Mouse (Mus musculus): ENCODE measurements at regions not wholly inside any gene's neighbourhood (a gene's known extent, or its start where the extent isn't known, plus 50 kb on each side); places are given as distances from the start of the nearest gene placed in this dataset.
A peak's percentile ranks its signal among the peaks of the same experiment; 100 is the strongest.

DNA sequence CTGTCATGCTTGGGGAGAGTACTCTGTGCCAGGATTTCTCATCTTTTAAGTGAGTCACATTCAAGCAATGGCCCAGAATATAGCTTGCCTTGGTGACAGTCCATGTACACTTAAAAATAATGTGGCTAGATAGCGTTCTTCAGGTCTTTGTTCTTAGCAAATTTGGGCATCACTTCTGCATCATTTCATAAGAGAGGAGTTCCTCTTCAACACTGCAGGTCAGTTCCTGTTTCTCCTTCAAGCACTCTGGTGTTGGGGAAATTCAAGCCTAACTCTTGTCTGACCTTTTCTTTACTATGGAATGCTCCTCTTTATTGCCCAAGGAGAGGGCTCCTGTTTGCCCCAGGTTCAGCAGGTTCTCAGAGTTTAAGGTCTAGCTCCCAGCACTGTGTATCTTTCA is 175.7 kb downstream of the Pik3r1 start:
- H3K27ac ChIP-seq = no peak overlapping the region
- 0 out of 2 replicates have a peak, but pooled peaks cover 2% of the 10 kb centered on the region for H3K4me1 ChIP-seq
- H3K9me3 ChIP-seq = no peaks in the 10 kb centered on the region
- H3K36me3 ChIP-seq = no peaks in the 10 kb centered on the region
- H3K4me3 ChIP-seq = no peak overlapping the region
- H3K27me3 ChIP-seq (ENCODE audit: insufficient read depth, poor library complexity, severe bottlenecking) = no peaks in the 10 kb centered on the region
- 77% methylated on average over 1 of the region's 1 CpGs for WGBS
- no peak for DNase-seq (ENCODE audit: low spot score)

DNA sequence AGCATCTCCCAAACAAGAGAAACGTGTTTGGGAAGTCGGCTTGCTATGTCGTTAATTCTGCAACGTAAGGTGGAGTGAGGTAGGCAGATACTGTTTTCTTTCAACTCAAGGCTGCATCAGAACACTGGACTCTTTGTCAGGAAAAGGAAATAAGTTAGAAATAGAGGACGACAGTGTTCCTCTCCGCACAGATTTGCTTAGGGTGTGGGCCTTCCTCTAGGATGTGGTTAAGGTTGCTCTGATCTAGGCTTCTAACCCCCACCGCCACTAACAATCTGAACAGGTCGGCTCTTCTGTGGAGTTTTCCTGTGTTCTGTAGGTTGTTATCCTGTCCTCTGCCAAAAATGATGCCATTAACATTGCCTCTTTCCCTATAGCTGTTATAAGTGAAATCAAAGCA is 179.1 kb downstream of the Pik3r1 start:
- Histone ChIP-seq H3K9me3 (no peaks in the 10 kb centered on the region), H3K4me3 (no peak overlapping the region), H3K4me1 (no peaks in the 10 kb centered on the region), H3K36me3 (no peaks in the 10 kb centered on the region), H3K27me3 (ENCODE audit: insufficient read depth, poor library complexity, severe bottlenecking) (no peaks in the 10 kb centered on the region), H3K27ac (no peak overlapping the region)
- 82% methylated on average over 8 of the region's 8 CpGs for WGBS
- no peak for DNase-seq (ENCODE audit: low spot score)

DNA sequence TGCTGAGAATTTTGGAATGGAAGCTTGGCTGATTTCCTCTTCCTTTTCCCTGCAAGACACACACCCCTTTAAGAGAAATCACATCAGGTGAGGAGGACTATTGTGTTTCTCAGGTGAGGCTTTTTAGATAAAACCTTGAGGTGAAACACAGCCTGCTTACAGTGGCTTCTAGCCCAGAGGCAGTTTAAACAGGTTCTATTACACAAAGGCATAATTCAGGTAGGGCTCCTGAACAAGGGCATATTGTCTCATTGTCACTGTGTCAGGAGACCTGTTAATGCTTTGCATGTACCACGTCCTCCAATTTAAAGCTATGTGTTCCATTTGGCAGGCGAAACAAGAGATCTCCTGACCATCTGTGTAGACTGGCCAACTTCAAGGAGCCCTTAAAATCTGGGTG is 181.2 kb downstream of the Pik3r1 start:
- no peaks in the 10 kb centered on the region for H3K4me1 ChIP-seq
- 73% methylated on average over 2 of the region's 2 CpGs for WGBS
- H3K9me3 ChIP-seq = no peaks in the 10 kb centered on the region
- no peak overlapping the region for H3K27ac ChIP-seq
- no peak for DNase-seq (ENCODE audit: low spot score)
- no peaks in the 10 kb centered on the region for H3K36me3 ChIP-seq
- no peaks in the 10 kb centered on the region for H3K27me3 ChIP-seq (ENCODE audit: insufficient read depth, poor library complexity, severe bottlenecking)
- H3K4me3 ChIP-seq = no peak overlapping the region

DNA sequence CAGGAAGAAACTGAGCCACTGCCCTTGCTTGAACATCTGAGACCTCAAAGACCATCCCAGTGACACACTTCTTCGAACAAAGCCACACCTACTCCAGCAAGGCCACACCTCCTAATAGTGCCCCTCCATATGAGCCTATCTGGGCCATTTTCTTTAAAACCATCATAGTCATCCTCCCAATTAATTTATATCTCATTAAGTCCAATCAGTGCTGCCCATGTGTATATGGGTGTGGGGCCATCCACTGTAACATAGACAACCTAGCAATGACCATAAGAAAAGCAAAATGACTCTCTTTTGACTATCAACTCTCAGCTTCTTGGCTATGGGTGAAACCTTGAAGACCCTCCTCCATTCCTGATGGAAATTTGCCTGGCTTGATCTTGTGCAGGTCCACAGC is 191.5 kb downstream of the Pik3r1 start:
- Histone ChIP-seq H3K4me1 (peaks cover 13% of the 10 kb centered on the region; the same call in 1 of the 2 replicates), H3K9me3 (no peaks in the 10 kb centered on the region), H3K27ac (no peak overlapping the region), H3K36me3 (no peaks in the 10 kb centered on the region), H3K4me3 (no peak overlapping the region), H3K27me3 (ENCODE audit: insufficient read depth, poor library complexity, severe bottlenecking) (no peaks in the 10 kb centered on the region)
- no peak for DNase-seq (ENCODE audit: low spot score)
- 83% methylated on average over 1 of the region's 1 CpGs for WGBS

DNA sequence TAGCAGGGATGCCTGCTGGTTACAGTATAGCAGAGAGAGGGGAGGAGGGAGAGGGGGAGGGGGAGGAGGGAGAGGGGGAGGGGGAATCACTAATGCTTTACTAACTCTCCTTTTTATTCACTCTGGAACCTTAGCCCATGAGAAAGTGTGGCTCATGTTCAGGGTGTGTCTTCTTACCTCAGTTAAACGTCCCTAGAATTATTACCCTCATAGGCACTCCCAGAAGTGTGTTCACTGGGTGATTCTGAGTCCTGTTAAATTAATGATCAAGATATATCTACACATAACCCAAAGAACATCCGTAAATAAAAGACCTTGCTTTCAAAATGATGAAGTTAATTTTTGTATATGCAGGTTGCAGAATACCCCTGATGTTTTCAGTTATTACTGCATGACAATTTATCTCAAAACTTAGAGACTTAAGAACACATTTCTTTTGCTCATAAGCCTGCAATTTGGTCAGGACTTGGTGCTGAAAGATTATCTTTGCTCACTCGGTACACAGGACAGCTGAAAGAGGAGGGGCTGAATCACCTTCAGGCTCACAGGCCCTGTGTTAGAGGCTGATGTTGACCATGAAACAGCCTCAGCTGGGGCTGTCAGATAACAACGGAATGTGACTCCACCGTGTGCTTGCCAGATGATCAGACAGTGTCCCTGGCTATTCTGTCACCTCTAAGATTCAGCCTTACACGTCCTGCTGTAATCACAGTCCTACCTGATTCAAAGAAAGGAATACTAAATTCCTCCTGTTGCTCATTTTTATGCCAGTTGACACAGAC is 195.0 kb downstream of the Pik3r1 start:
- WGBS = 33% methylated on average over 6 of the region's 6 CpGs
- peak overlapping the region; percentile 56; the same call in 1 of the 2 replicates for H3K27ac ChIP-seq
- DNase-seq (ENCODE audit: low spot score) = peak; percentile 93
- peaks cover 16% of the 10 kb centered on the region; the same call in 1 of the 2 replicates for H3K4me1 ChIP-seq
- H3K9me3 ChIP-seq = no peaks in the 10 kb centered on the region
- H3K27me3 ChIP-seq (ENCODE audit: insufficient read depth, poor library complexity, severe bottlenecking) = no peaks in the 10 kb centered on the region
- no peaks in the 10 kb centered on the region for H3K36me3 ChIP-seq
- H3K4me3 ChIP-seq = no peak overlapping the region

DNA sequence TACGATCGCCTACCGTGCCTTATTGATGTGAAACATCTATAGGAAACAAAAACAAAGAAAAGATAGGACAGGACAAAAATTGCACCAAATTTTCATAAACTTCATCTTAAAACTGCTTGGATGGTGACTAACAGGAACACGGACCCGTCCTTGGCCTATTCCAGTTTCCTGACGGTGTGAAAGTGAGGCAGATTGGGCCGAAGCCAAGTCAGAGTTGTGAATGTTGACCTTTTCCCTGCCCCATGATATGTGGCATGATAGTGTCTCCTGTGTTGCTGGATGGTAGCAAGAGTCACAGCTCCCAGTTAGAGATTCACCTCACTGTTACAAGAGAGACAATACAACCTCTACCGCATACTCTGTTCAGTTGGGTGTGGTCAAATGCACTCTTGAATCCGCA is 195.8 kb downstream of the Pik3r1 start:
- peaks cover 16% of the 10 kb centered on the region; the same call in 1 of the 2 replicates for H3K4me1 ChIP-seq
- no peak overlapping the region for H3K4me3 ChIP-seq
- WGBS = 84% methylated on average over 9 of the region's 9 CpGs
- H3K36me3 ChIP-seq = no peaks in the 10 kb centered on the region
- no peak for DNase-seq (ENCODE audit: low spot score)
- no peaks in the 10 kb centered on the region for H3K27me3 ChIP-seq (ENCODE audit: insufficient read depth, poor library complexity, severe bottlenecking)
- no peaks in the 10 kb centered on the region for H3K9me3 ChIP-seq
- 0 out of 2 replicates have a peak overlapping the region, but pooled peaks have one; percentile 19 for H3K27ac ChIP-seq

DNA sequence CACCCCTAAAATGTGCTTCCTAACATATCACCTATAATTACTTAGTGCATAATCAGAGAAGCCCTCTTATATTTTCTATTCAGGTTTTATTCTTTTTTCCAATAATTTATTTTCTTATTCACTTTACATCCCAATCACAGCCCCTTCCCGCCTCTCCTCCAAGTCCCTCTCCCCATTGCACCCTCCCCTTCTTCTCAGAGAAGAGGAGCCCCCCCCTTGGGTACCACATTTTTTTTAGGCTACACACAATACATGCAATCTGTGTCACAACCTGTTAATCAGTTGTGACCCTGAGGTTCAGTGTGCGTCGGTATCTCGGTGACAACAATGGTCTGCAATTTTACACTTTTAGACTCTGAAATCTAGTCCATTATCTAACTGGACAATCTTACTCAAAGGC is 198.0 kb downstream of the Pik3r1 start:
- peaks cover 16% of the 10 kb centered on the region; the same call in 1 of the 2 replicates for H3K4me1 ChIP-seq
- no peaks in the 10 kb centered on the region for H3K36me3 ChIP-seq
- no peaks in the 10 kb centered on the region for H3K9me3 ChIP-seq
- no peak for DNase-seq (ENCODE audit: low spot score)
- H3K27ac ChIP-seq = no peak overlapping the region
- 67% methylated on average over 4 of the region's 4 CpGs for WGBS
- H3K4me3 ChIP-seq = no peak overlapping the region
- H3K27me3 ChIP-seq (ENCODE audit: insufficient read depth, poor library complexity, severe bottlenecking) = no peaks in the 10 kb centered on the region

DNA sequence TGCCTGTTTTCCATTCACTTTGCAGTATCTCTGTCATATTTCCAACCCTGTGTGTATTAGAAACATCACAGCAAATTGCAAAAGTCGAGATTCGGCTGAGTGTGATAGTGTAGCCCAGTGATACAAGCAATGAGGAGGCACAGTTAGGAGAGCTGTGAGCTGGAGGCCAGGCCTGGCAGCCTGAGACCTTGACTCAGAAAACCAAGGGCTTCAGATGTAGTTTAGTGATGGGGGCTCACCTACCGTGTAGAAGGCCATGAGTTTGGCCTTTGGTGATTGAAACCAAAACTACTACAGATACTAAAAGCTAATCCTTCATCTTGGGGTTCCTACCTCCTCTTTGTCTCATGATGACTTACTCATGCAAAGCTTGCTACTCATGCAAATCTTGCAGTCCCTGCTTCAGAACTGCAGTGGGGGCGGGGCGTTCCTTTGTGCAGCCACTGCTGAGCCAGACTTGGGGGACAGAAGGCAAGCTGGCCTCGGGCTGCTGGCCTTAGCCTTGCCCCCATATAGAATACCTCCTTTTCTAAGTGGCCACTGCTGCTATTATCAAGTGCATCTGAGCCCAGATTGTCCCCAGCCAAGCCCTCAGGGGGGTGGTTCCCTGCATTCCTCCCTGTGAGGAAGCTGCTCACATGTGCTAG is 198.9 kb downstream of the Pik3r1 start:
- H3K4me3 ChIP-seq = no peak overlapping the region
- no peak overlapping the region for H3K27ac ChIP-seq
- no peaks in the 10 kb centered on the region for H3K27me3 ChIP-seq (ENCODE audit: insufficient read depth, poor library complexity, severe bottlenecking)
- no peaks in the 10 kb centered on the region for H3K9me3 ChIP-seq
- no peak for DNase-seq (ENCODE audit: low spot score)
- 74% methylated on average over 6 of the region's 6 CpGs for WGBS
- H3K36me3 ChIP-seq = no peaks in the 10 kb centered on the region
- H3K4me1 ChIP-seq = peaks cover 16% of the 10 kb centered on the region; the same call in 1 of the 2 replicates

DNA sequence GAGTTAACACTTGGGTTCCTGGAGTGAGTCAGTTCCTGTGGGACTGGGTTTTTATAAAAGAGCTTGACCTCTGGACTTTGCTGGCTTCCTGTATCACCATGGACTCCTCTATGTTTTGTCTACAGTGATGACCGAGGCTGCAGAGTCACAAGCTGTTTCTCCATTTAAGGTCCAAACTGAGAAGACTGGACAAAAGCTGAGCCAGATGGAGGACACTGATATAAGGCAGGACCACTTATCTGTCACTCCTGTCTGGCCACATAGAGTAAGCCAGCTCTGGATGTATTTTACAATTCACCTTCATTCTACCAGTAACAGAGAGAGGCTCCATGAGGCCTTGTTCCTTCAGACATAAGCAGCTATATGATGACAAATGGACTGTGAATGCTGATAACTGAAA is 202.7 kb downstream of the Pik3r1 start:
- no peak for DNase-seq (ENCODE audit: low spot score)
- no peaks in the 10 kb centered on the region for H3K36me3 ChIP-seq
- no peak overlapping the region for H3K27ac ChIP-seq
- no peaks in the 10 kb centered on the region for H3K27me3 ChIP-seq (ENCODE audit: insufficient read depth, poor library complexity, severe bottlenecking)
- 56% methylated on average over 1 of the region's 1 CpGs for WGBS
- H3K9me3 ChIP-seq = no peaks in the 10 kb centered on the region
- no peak overlapping the region for H3K4me3 ChIP-seq
- peaks cover 4% of the 10 kb centered on the region; the same call in 1 of the 2 replicates for H3K4me1 ChIP-seq

DNA sequence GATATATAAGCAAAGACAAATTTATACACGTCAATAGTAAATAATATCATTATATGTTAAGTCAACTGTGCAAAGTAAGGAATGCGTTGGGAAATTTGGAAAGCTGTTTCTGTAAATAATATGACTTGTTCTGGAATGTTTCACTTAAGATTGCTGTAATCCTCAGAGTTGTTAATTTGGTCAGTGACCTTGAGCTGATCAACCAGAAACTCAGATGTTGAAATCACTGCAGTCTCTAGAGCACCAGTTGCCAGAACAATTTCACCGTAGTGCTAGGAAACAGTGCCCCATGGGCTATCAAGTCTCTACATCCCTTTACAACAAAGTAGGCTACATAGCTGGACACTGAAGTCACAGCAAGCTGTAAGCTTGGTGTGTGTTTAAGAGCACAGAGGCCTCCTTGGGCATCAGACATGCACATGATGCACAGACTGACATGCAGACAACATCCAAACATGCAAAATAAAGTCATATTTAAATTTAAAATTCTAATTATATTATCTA is 212.6 kb downstream of the Pik3r1 start:
- Histone ChIP-seq H3K27ac (no peak overlapping the region), H3K27me3 (ENCODE audit: insufficient read depth, poor library complexity, severe bottlenecking) (no peaks in the 10 kb centered on the region), H3K4me3 (no peak overlapping the region), H3K9me3 (no peaks in the 10 kb centered on the region), H3K36me3 (no peaks in the 10 kb centered on the region), H3K4me1 (peaks cover 8% of the 10 kb centered on the region)
- no peak for DNase-seq (ENCODE audit: low spot score)
- 66% methylated on average over 3 of the region's 3 CpGs for WGBS

DNA sequence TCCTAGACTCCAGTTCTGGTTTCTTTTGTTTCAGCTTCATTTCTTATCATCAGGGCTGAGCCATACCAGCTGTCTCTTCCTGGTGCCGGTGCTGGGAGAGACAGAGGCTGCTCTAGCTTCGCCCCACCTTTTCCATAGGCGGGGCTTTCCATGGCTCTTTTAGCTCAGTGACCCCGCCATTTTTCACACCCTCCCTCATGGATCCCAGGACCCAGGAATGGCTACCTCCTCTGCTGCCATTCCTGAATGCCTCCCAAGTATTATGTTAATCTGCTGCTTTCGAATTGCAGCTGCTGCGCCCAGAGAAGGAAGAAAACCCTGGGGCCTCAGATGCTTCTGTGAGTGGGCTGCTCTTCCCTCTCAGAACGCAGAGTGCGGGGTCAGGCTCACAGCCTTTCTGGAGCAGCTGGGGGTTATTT is 214.9 kb downstream of the Pik3r1 start:
- Histone ChIP-seq H3K27me3 (ENCODE audit: insufficient read depth, poor library complexity, severe bottlenecking) (no peaks in the 10 kb centered on the region), H3K36me3 (no peaks in the 10 kb centered on the region), H3K9me3 (no peaks in the 10 kb centered on the region), H3K4me3 (no peak overlapping the region), H3K4me1 (peaks cover 11% of the 10 kb centered on the region), H3K27ac (peak overlapping the region; percentile 30)
- 52% methylated on average over 8 of the region's 8 CpGs for WGBS
- no peak for DNase-seq (ENCODE audit: low spot score)

DNA sequence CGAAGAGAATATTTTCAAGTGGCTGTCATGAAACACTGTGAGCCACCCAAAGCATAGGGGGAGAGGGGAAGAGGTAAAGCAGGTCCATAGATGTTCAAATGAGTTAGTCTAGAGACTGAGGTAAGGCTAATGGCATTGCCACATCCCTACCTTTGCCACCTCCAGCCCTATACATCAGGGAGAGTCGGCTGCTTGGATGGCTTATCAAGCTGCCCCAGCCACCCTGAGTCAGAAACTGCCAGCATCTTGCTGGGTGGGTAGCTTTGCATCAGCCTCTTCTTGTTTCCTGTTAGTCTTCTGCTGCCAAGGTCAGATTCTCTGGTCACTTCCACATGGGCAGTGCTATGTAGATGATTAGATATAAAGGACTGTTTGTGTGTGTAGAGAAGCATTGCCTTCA is 215.6 kb downstream of the Pik3r1 start:
- Histone ChIP-seq H3K4me1 (peaks cover 17% of the 10 kb centered on the region), H3K4me3 (no peak overlapping the region), H3K27ac (peak overlapping the region; percentile 19; the same call in 1 of the 2 replicates), H3K27me3 (ENCODE audit: insufficient read depth, poor library complexity, severe bottlenecking) (no peaks in the 10 kb centered on the region), H3K9me3 (no peaks in the 10 kb centered on the region), H3K36me3 (no peaks in the 10 kb centered on the region)
- DNase-seq (ENCODE audit: low spot score) = no peak
- 76% methylated on average over 2 of the region's 2 CpGs for WGBS

DNA sequence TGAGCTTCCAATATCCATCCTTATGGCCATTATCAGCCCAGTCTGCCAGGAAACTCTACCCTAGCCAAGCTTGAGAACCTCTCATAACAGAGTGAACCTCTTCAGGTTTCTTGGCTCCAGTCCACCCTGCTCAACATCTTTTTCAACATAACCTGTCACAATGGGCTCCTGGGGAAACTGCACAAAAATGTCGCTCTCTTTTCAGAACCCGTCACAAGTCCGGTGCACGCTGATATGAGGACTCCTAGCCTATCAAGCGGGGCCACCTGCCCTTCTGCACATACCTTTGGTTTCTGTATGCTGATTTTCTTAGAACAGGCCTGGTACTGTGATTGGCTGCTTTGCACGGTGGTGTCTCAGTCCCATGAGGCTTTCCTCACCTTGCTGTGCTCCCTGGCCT is 216.9 kb downstream of the Pik3r1 start:
- Histone ChIP-seq H3K27me3 (ENCODE audit: insufficient read depth, poor library complexity, severe bottlenecking) (no peaks in the 10 kb centered on the region), H3K4me1 (peaks cover 19% of the 10 kb centered on the region), H3K4me3 (no peak overlapping the region), H3K27ac (no peak overlapping the region), H3K9me3 (no peaks in the 10 kb centered on the region), H3K36me3 (no peaks in the 10 kb centered on the region)
- peak; percentile 81 for DNase-seq (ENCODE audit: low spot score)
- 81% methylated on average over 6 of the region's 6 CpGs for WGBS

Measured in heart, embryonic 10.5 days (tissue).